Mouse (Mus musculus) liver, embryonic 15.5 days (tissue): Measurements from ENCODE around the gene Gtpbp3. TPM values are rescaled to one million over a fixed set of nuclear protein-coding genes. Genes with fewer than 3 reads are reported as not detected.

ENCODE experiments used
- ATAC-seq: fragments of 200-750 bp; cut with Nextera tagmentation; 2 replicates; pipeline ENCODE4 v1.8.0; 2017; ENCODE audit warnings: moderate number of reproducible peaks, mild to moderate bottlenecking, moderate library complexity; ENCODE audit not compliant: insufficient read depth
- H3K27ac ChIP-seq: fragments of 300-500 bp; sonication (generic); replicated peaks from 2 replicates; pipeline ENCODE4 v1.5.1; 2015; ENCODE audit warnings: mild to moderate bottlenecking, inconsistent platforms
- H3K27me3 ChIP-seq: fragments of 300-500 bp; sonication (generic); 2 replicates; pipeline ENCODE4 v1.6.1; 2015; ENCODE audit warnings: mild to moderate bottlenecking, inconsistent platforms
- H3K36me3 ChIP-seq: fragments of 300-500 bp; sonication (generic); replicated peaks from 2 replicates; pipeline ENCODE4 v1.6.1; 2015; ENCODE audit warnings: moderate library complexity, mild to moderate bottlenecking, inconsistent platforms
- H3K4me1 ChIP-seq: fragments of 300-500 bp; sonication (generic); replicated peaks from 2 replicates; pipeline ENCODE4 v1.6.1; 2015; ENCODE audit warnings: inconsistent platforms
- H3K4me2 ChIP-seq: fragments of 300-500 bp; sonication (generic); 2 replicates; pipeline ENCODE4 v1.6.1; 2015; ENCODE audit warnings: moderate library complexity, mild to moderate bottlenecking, inconsistent platforms
- H3K4me3 ChIP-seq: fragments of 300-500 bp; sonication (generic); replicated peaks from 2 replicates; pipeline ENCODE4 v1.5.1; 2015; ENCODE audit warnings: mild to moderate bottlenecking, inconsistent platforms
- H3K9ac ChIP-seq: fragments of 300-500 bp; sonication (generic); 2 replicates; pipeline ENCODE4 v1.6.1; 2015; ENCODE audit warnings: moderate library complexity, mild to moderate bottlenecking, inconsistent platforms
- H3K9me3 ChIP-seq: fragments of 300-500 bp; sonication (generic); replicated peaks from 2 replicates; pipeline ENCODE4 v1.6.1; 2016; ENCODE audit warnings: inconsistent platforms
- WGBS: fragments of 180-500 bp; shearing (Covaris S2); methylation state at CpG from one replicate; pipeline ENCODE4 v1.1.7; 2015; ENCODE audit warnings: mixed read lengths; ENCODE audit not compliant: insufficient replicate concordance; 5-methylcytosine and 5-hydroxymethylcytosine counted together
- polyA plus RNA-seq: library from polyadenylated mRNA; unstranded; fragments of >200 nt; fragmentation: Nextera tagmentation; extraction: Ambion mirVana; gene quantifications from 2 replicates; pipeline ENCODE4 v1.2.1, GENCODE M21; 2015

The Gtpbp3 gene
- polyA plus RNA-seq, 1 experiment from 2014 or later, result 4.2 TPM

- WGBS, result 47% methylated on average over 8 of the region's 8 CpGs
- ATAC-seq, result no peak
Measured at GRCm38 (mm10) chr8:71483932-71484331, 4.0 kb upstream of the Gtpbp3 start.

GRCm38 (mm10) chr8:71484736-71485135, 3.2 kb upstream of the Gtpbp3 start:
- Histone ChIP-seq H3K9me3 (no peaks in the 10 kb centered on the region), H3K4me2 (no peak overlapping the region; the same call in 1 of the 2 replicates), H3K9ac (no peak overlapping the region), H3K4me1 (peaks cover 54% of the 10 kb centered on the region), H3K36me3 (no peaks in the 10 kb centered on the region), H3K27ac (no peak overlapping the region), H3K27me3 (peaks cover 15% of the 10 kb centered on the region), H3K4me3 (no peak overlapping the region)
- ATAC-seq, result no peak
- WGBS, result 85% methylated on average over 19 of the region's 19 CpGs

More at GRCm38 (mm10) chr8:71483932-71484331, 4.0 kb upstream of the Gtpbp3 start:
- Histone ChIP-seq H3K9ac (no peak overlapping the region), H3K9me3 (no peaks in the 10 kb centered on the region), H3K36me3 (no peaks in the 10 kb centered on the region), H3K4me2 (no peak overlapping the region), H3K27ac (no peak overlapping the region), H3K27me3 (peaks cover 15% of the 10 kb centered on the region), H3K4me3 (no peak overlapping the region), H3K4me1 (peaks cover 47% of the 10 kb centered on the region)

GRCm38 (mm10) chr8:71485142-71486135, 2.5 kb upstream of the Gtpbp3 start, which contains the start of gene Ano8:
Gene Ano8, minus strand, starts transcription at chr8:71485963.
- 5% methylated on average over 51 of the region's 58 CpGs for WGBS
- Histone ChIP-seq H3K4me3 (peak within 1 kb of the TSS; percentile 62), H3K9ac (peak within 1 kb of the TSS; percentile 57), H3K27me3 (peaks cover 15% of the 10 kb centered on the region), H3K4me2 (peak within 1 kb of the TSS; percentile 86), H3K9me3 (no peaks in the 10 kb centered on the region), H3K27ac (0 out of 2 replicates have a peak within 1 kb of the TSS, but pooled peaks have one; percentile 24), H3K36me3 (no peaks in the 10 kb centered on the region), H3K4me1 (peaks cover 52% of the 10 kb centered on the region)
- no peak for ATAC-seq

DNA sequence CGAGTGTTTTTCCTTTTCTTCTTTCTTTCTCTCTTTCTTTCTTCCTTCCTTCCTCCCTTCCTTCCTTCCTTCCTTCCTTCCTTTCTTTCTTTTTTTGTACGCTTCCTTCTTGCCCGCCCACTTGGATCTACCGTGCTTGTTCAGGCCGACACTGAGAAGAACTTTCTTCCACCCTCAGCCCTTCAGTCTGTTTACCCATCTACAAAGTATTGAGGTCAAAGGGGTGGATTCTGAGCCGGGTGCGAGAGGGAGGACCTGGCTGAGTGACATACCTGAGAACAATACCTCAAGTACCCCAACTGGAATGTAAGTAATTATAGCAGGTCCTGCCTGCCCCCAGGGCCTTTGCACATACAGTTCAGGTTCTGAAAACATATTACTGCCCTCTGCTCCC, 1.8 kb upstream of the Gtpbp3 start:
- 28% methylated on average over 7 of the region's 7 CpGs for WGBS
- peak overlapping the region; percentile 86 for H3K4me2 ChIP-seq
- H3K27me3 ChIP-seq, result peaks cover 11% of the 10 kb centered on the region
- H3K9me3 ChIP-seq, result no peaks in the 10 kb centered on the region
- no peak overlapping the region for H3K27ac ChIP-seq
- H3K4me3 ChIP-seq, result peak overlapping the region; percentile 62
- peaks cover 46% of the 10 kb centered on the region for H3K4me1 ChIP-seq
- no peak overlapping the region for H3K9ac ChIP-seq
- peaks cover 7% of the 10 kb centered on the region; the same call in 1 of the 2 replicates for H3K36me3 ChIP-seq
- ATAC-seq, result no peak

DNA sequence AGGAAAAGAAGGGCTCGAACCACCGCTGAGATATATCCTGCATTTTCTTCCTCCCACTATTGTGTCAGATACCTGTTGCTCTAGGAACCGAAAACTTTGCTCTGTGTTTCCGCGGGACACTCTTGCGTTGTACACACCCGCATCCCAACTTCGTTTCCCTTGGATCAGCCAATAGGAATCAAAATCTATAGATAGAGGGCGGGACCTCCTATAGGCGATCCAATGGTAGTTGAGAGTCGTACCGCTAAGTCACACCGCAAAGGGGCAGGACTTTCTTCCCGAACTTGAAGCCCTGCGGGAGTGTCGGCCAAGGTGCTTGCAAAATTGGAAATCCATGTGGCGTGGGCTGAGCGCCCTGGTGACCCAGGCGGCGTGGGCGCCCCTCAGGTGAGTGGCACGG, 551 bp downstream of the Gtpbp3 start:
- Histone ChIP-seq H3K4me1 (peaks cover 49% of the 10 kb centered on the region), H3K27ac (peak overlapping the region; percentile 82), H3K4me2 (peak overlapping the region; percentile 99), H3K36me3 (peaks cover 23% of the 10 kb centered on the region), H3K9ac (peak overlapping the region; percentile 72), H3K27me3 (peaks cover 5% of the 10 kb centered on the region; the same call in 1 of the 2 replicates), H3K9me3 (no peaks in the 10 kb centered on the region), H3K4me3 (peak overlapping the region; percentile 79)
- ATAC-seq, result peak; percentile 91
- WGBS, result under 1% methylated on average over 22 of the region's 22 CpGs

DNA sequence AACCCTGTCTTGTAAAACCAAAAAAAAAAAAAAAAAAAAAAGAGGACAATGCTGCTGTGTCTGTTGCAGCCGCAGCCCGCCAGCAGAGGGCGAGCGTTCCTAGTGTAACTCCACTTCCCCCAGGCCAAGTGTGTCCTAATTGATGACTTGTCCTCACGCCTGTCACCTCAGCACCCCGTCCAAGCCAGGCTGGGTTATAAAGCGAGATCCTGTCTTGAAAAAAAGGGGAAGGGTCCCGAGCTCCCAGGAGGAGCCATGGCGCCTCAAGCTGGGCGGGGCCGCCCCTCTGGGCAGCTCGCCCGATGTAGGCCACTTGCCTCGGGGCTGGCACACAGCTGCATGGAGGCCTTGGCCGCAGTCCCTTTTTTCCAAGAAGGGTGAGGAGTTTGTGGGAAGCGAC, 7.1 kb downstream of the Gtpbp3 start:
- Histone ChIP-seq H3K4me3 (no peak overlapping the region), H3K9me3 (no peaks in the 10 kb centered on the region), H3K27ac (no peak overlapping the region), H3K27me3 (no peaks in the 10 kb centered on the region), H3K36me3 (peaks cover 29% of the 10 kb centered on the region), H3K4me2 (no peak overlapping the region), H3K4me1 (peaks cover 32% of the 10 kb centered on the region), H3K9ac (no peak overlapping the region)
- 29% methylated on average over 16 of the region's 16 CpGs for WGBS
- no peak for ATAC-seq

DNA sequence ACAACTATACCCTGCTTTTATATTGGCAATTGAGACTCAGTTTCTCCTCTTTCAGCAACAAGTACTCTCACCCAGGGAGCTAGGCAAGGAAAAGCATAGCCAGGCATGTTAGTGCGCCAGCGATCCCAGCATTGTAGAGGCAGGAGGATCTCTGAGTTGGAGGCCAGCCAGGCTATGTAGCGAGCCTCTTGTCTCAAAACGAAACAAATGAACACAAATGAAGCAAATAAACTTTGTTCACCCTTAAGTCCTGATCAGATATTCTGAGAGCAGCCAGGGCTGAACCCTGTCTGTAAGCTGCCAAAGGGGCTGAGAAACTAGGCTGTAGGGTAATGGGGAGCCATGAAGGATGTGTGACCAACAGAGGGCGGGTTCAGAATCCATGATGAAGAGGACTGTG, 7.9 kb downstream of the Gtpbp3 start:
- Histone ChIP-seq H3K4me2 (no peak overlapping the region), H3K36me3 (peaks cover 26% of the 10 kb centered on the region), H3K9ac (no peak overlapping the region), H3K27me3 (no peaks in the 10 kb centered on the region), H3K9me3 (no peaks in the 10 kb centered on the region), H3K4me1 (peaks cover 30% of the 10 kb centered on the region), H3K4me3 (no peak overlapping the region), H3K27ac (no peak overlapping the region)
- no peak for ATAC-seq
- WGBS, result 75% methylated on average over 5 of the region's 5 CpGs

- no peak overlapping the region for H3K4me3 ChIP-seq
- no peak overlapping the region for H3K9ac ChIP-seq
- H3K27me3 ChIP-seq, result no peaks in the 10 kb centered on the region
- no peak; the same call in 1 of the 2 replicates for ATAC-seq
- H3K4me1 ChIP-seq, result peaks cover 30% of the 10 kb centered on the region
- 49% methylated on average over 11 of the region's 11 CpGs for WGBS
- no peaks in the 10 kb centered on the region for H3K9me3 ChIP-seq
- H3K36me3 ChIP-seq, result peaks cover 19% of the 10 kb centered on the region
- H3K4me2 ChIP-seq, result no peak overlapping the region
- no peak overlapping the region for H3K27ac ChIP-seq
Measured at GRCm38 (mm10) chr8:71496481-71496880, 8.6 kb downstream of the Gtpbp3 start.

GRCm38 (mm10) chr8:71497077-71497645, 9.3 kb downstream of the Gtpbp3 start:
- Histone ChIP-seq H3K9me3 (no peaks in the 10 kb centered on the region), H3K4me3 (no peak overlapping the region), H3K4me1 (peaks cover 30% of the 10 kb centered on the region), H3K4me2 (no peak overlapping the region), H3K9ac (no peak overlapping the region), H3K36me3 (peaks cover 17% of the 10 kb centered on the region), H3K27ac (no peak overlapping the region), H3K27me3 (no peaks in the 10 kb centered on the region)
- ATAC-seq, result no peak
- 66% methylated on average over 1 of the region's 1 CpGs for WGBS

- WGBS, result 47% methylated on average over 15 of the region's 15 CpGs
- ATAC-seq, result no peak
- H3K4me1 ChIP-seq, result peaks cover 30% of the 10 kb centered on the region
Measured at GRCm38 (mm10) chr8:71497881-71498501, 10.1 kb downstream of the Gtpbp3 start.

More at GRCm38 (mm10) chr8:71497881-71498501, 10.1 kb downstream of the Gtpbp3 start:
- Histone ChIP-seq H3K27ac (0 out of 2 replicates have a peak overlapping the region, but pooled peaks have one; percentile 6), H3K27me3 (no peaks in the 10 kb centered on the region), H3K9ac (no peak overlapping the region), H3K9me3 (no peaks in the 10 kb centered on the region), H3K4me2 (no peak overlapping the region), H3K36me3 (peaks cover 9% of the 10 kb centered on the region), H3K4me3 (no peak overlapping the region)
